Mouse (Mus musculus) induced T-regulatory cell, adult 2 months (primary cell): ENCODE results near the gene Yju2.

ENCODE experiments used
- DNase-seq: peaks from one replicate; pipeline ENCODE4 v3.0.0-alpha.2; 2012; ENCODE audit warnings: low read depth

Yju2 gene

DNA sequence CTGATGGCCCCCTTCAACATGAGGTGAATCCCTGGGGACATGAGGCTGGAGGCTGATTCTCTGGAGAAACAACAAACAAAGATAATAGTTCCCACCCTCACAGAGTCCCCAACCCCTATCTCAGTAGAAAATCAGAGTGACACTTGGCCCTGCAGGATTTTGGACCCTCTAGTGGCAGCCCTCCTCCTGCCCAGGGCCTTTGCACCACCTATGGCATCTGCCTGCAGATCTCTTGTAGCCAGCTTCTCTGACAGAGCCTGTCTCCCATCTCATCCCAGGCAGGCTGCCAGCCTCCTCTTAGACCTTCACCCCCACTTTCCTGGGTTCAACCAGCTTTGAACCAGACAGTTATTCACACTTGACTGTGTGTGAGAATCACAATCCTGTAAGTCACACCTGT lies 1.9 kb downstream of the Yju2 start:
- DNase-seq, result no peak

DNA sequence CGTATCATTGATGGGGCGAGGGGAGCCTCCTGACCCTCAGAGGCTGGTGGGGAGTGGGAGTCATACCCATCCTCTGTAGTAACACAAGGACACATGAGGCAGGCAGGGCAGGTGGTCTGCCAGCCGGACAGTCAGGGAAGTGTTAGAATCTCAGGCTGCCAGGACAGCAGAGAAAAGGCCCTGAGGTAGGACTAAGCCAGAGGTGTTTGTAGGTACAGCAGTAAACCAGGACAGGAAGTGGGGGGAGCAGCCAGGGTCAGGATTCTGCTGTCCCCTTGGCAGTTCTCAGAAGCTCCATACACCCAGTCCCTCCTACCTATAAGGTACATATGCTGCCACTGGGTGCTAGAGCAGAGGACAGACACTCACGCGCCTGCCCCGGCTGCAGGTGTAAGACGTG lies 2.7 kb downstream of the Yju2 start:
- DNase-seq, result no peak

DNA sequence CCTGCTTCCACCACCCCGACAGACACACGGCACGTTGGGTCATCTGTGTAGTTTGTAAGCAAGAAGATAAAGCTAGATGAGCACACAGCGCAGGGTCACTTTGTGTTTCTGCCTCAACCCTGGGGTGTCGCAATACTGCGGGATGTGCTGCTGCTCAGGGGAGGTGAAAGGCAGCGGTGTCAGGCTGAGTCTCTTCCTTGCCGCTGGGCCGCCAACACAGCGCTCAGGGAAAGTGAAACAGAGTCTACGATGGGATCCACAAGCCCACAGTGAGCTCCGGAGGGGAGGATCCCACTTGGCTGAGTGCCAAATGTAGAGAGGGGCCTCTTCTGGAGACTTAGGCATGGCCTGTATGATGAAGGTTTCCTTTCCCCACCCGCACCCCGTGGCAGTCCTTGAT lies 4.3 kb downstream of the Yju2 start:
- no peak for DNase-seq

DNA sequence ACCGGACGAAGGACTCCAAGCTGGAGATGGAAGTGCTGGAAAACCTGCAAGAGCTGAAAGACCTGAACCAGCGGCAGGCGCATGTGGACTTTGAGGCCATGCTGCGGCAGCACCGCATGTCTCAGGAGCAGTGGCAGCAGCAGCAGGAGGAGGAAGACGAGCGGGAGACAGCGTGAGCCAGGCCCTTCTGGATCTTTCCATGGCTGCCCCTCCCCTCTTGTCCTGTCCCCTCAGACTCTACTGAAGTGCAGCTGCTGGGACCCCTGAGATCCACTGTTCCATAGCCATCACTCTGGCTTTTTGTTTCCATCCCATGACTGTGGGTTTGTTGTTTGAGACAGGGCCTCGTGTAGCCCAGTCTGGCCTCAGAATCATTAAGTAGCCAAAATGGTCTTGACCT lies 5.6 kb downstream of the Yju2 start:
- DNase-seq, result no peak

- no peak for DNase-seq
These were observed 6.1 kb downstream of the Yju2 start for GRCm38 (mm10) chr17:55964996-55965395.

GRCm38 (mm10) chr17:55967186-55967585 lies 8.3 kb downstream of the Yju2 start:
- no peak for DNase-seq

DNA sequence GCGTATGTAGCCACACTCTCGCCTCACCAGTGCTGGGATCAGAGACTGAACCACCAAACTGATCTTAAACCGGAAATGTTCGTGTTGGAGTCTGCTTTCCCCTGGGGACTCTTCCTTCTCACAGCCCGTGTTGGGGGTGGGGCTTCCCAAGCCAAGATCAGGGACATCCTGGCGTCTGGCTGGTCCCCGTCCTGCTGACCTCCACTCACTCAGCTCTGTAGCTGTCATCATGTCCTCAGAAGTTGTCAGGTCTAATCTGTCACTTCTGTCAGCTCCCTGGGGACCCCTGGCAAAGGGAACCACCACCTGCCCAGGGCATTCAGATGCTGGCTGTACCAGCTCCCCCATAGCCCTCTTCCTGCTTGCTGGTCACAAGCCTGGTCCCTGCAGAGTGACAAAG lies 9.3 kb downstream of the Yju2 start:
- DNase-seq, result no peak

DNA sequence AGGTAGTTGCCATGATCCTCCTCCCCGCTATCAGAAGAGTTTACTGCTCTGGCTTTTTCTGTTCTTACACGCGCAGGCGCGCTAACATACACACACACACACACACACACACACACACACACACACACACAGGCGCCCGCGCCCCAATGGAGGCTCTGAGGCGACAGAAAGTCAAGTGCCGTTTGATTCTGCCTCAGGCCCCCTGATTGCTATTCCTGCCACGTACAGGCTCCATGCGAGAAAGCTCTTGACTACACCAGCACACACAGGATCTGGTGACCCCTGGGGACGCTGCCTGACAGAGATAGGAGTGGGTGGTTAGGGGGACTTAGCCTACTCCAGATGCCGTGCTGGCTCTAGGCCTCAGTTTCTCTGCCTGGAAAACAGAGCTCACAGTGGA lies 10.7 kb downstream of the Yju2 start:
- DNase-seq, result no peak

DNA sequence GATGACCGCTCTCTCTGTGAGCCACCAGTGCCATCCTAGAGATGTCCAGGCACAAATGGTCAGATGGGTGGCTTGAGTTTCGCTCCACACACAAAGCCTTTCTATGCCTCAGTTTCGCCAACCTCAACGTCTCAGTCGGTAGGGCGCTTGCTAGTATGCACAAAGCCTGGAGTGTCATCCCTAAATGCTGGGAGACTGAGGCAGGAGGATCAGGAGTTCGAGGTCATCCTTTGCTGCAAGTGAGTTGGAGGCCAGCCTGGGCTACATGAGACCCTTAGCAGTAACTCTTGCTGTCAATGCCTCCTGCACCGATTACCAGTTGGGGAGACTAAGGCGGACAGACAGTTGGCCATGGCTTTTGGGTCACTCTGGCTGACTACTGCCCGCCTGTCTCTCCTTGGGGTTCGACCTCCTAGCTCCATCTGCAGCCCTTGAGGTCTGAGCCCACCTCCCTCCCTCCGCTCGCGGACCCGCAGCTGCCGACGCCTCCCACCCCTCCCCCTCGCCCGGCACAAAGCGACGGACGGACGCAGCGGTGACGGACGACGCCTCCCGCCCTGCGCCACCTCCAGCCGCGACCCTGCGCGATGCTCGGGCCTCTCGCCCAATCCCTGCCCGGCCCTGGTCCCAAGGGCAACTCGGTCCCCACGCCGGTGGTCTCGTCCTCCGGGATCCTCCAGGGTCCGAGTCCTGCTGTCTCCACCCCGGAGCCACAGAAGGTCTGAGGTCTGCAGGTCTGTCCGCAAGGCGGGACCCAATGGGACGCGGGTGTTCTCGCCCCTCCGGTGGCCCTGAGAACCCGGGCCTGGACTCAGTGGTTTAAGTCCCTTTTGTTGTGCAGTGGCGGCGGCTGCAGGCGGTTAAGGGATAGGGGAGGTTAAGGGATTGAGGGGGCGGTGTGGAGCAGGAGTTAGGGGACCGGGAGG lies 11.3 kb downstream of the Yju2 start, which contains the start of gene Shd:
TSS of gene Shd (plus strand) at position 502 of the 926 bp plus-strand sequence.
- DNase-seq, result no peak

- DNase-seq, result no peak
These were observed 12.6 kb downstream of the Yju2 start for GRCm38 (mm10) chr17:55971453-55971852.

DNA sequence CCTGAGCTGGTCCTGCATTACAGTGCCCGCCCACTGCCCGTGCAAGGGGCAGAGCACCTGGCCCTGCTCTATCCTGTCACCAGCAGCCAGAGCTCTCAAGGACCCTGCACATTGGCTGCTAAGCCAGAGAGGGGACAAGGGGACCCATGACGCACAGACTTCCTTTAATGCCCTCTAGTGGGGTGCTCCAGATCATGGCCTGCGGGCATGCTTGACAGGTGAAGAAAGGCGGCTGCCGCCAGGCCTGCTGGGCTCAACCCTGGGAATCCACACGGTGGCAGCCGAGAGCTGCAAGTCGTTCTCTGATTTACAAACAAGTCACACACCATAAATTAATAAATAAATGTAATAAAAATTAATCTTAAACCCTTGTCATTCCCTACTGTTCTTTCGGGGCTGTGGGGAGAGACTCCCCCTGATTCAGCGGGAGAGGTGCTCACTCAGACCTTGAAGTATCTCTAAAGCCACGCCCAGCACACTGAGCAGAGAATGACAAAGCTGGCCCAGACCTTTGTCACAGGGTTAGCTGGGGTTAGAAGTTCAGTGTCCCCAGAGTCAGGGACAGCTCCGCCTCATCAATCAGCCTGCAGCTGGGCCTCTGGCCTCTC lies 17.5 kb downstream of the Yju2 start:
- peak; percentile 84 for DNase-seq

DNA sequence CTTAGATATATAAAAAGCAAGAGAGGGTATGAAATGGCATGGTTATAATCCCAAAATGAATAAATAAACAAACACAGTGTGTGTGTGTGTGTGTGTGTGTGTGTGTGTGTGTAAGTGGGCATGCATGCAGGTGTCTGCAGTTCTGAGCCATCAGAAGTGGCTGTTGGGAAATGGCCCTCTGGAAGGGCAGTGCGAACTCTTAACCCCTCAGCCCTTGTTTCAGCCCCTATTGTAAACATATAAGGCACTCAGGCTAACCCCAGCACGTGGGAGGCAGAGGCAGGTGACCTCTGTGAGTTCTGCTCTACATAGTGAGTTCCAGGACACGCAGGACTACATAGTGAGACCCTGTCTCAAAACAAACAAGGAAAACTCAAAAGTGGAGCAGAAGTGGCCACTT lies 18.4 kb downstream of the Yju2 start:
- DNase-seq, result no peak

GRCm38 (mm10) chr17:55986030-55986961 lies 27.4 kb downstream of the Yju2 start, which contains the start of gene Fsd1:
Fsd1 (plus strand) TSS chr17:55986509.
- peak; percentile 25 for DNase-seq

- no peak for DNase-seq
These were observed 31.5 kb downstream of the Yju2 start for GRCm38 (mm10) chr17:55990278-55990898.

GRCm38 (mm10) chr17:55996007-55996406 lies 37.1 kb downstream of the Yju2 start:
- no peak for DNase-seq

DNA sequence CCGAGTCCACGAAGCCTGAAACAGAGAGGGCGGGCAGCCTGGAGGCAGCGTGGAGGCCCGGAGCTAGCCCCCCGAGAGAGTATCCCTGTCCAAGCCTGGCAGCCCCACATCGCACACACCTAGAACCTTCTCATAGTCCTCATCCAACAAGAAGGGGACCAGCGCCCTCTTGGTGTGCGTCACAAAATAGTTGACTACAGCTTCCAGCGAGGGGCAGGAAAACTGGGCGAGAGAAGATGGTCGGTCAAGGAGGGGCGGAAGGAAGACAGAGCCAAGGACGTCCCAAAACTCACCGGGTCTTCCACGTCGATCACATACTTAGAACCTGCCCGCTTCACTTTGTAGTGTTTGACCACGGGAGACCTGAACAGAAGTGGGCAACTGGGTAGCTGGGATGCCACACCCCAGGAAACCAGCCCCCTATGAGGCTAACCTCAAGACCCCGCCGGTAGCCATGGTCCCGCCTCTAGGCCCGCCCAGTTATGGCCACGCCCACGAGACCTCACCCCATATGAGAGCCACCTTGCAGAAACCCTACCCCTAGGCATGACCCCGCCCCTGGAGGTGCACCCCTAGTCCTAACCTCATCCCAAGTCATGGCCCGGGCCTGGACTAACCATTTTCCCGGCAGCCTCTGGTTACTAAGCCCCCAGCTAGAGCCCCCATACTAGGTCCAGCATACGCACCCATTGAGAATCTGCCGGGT lies 41.0 kb downstream of the Yju2 start:
- DNase-seq, result no peak

DNA sequence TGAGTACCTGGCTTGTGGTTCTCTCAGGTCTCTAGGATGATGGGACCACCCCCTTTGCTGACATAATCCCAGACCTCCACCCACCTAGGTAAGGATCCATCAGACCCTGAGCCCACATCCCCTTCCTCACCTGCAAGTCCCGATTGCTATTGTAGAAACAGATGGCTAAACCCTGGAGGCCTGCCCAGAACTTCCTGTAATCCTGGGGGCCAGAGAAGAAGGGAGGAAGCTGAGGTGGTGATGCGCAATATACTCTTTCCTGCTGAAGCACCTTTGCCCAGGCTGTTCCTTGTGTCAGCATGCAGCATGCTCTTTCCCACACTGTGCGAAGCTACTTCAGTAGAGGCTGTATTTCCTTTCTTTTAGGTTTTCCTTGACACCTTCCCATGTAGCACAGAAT lies 44.1 kb downstream of the Yju2 start:
- no peak for DNase-seq

DNA sequence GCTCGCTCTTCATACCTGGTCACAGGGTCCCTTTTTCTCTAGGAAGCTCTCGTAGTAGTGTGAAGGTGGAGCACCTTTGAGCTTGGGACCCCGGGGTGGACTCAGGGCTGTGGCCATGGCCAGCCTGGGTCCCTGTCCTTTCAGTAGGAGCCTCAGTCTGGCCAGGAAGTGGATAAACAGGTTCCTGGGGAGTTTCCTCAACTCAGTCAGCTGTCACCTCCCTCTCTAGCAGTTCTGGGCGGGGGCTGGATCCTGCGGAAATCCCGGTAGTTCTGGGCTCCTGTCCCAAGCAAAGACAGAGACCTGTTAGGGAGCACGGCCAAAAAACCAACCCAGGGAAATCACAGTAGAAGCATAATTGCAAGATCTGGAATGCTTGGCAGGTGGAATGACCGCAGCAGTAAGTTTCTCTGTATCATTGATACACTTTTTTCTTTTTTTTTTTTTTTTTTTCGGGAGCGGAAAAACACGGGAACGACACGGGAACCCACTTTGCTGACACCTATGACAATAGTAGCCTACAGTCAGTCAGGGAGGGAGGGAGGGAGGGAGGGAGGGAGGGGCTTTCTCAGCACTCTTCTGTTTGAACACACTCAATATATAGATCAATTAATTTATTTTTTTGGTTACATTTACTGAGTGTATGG lies 46.6 kb downstream of the Yju2 start, which contains the start of the genes Stap2 and Mpnd:
TSS of gene Stap2 (minus strand) at position 170 of the 647 bp plus-strand sequence.
TSS of gene Mpnd (plus strand) at position 297 of the 647 bp plus-strand sequence.
- peak; percentile 82 for DNase-seq

- DNase-seq, result no peak
These were observed 48.1 kb downstream of the Yju2 start for GRCm38 (mm10) chr17:56006956-56007355.
